In the genomic region with DNA sequence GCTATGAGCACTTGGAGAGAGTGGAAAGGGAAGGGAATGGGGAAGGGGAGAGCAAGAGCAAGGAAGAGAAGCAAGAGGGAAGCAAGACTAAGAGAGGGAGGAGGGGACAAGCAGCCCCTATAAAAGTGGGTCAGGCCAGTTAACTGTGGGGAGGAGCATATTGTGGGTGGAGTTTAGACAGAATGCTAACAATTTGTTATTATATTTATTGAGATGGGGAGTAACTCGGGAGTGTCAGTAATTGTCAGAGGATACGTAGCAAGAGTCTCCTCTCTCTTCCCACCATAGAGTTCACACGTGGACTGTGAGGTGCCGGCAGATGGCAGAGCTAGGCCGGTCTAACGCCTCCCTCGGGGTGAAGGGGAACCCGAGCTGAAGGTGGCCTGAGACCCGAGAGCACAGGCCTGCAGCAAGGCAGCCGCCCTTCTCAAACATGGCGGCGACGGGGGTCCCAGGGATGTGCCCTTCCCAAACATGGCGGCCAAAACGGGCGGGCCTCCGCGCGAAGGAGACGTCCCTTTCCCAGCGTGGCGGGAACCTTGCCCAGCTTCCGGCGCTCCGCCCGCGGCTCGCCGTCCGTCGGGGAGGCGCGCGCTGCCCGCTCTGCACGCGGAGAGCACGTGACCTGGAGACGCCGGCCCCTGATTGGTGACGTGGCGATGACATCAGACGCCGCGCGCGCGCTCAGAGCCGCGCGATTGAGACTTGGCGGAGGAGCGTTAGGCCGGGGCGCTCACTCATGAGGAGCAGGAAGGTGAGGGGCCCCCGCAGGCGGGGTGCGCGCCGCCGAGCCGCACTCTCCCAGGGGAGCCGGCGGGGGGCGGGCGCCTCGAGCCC, we compare ENCODE assay signal across 8 mouse cellular contexts. TPM values are rescaled to one million over a fixed set of nuclear protein-coding genes. Genes with fewer than 3 reads are reported as not detected.
DNase-seq lines count a peak whose midpoint lies in the region; ATAC-seq and TF ChIP-seq lines count a peak whose summit lies in the region.

Gene A430005L14Rik (plus strand): TSS at position 669 of the 837 bp plus-strand sequence.

- peak within 1 kb of the TSS; percentile 77 for H3K4me3 ChIP-seq in forebrain, embryonic 10.5 days
- peak within 1 kb of the TSS; percentile 87 for H3K4me3 ChIP-seq in heart, embryonic 15.5 days
- peak within 1 kb of the TSS; percentile 77 to 90 for H3K4me3 ChIP-seq in liver, embryonic 14.5 days (ENCODE audit: insufficient read depth in 1 of 2, low read depth in 2 of 2, low read length in 2 of 2)
- peak within 1 kb of the TSS; percentile 81 for H3K4me3 ChIP-seq in neural tube, embryonic 11.5 days (ENCODE audit: low read depth, low read length)
- peak within 1 kb of the TSS; percentile 66 for H3K4me3 ChIP-seq in stomach, postnatal 0 days (ENCODE audit: low read depth, low read length)

- no peaks in the 10 kb centered on the region for H3K9me3 ChIP-seq in forebrain, embryonic 10.5 days
- H3K9me3 ChIP-seq in heart, embryonic 15.5 days (replicated peaks), result no peaks in the 10 kb centered on the region
- no peaks in the 10 kb centered on the region for H3K9me3 ChIP-seq in liver, embryonic 14.5 days (ENCODE audit: control insufficient read depth, low read length)
- H3K9me3 ChIP-seq in neural tube, embryonic 11.5 days (ENCODE audit: control insufficient read depth, low read length), result no peaks in the 10 kb centered on the region
- no peaks in the 10 kb centered on the region for H3K9me3 ChIP-seq in stomach, postnatal 0 days (ENCODE audit: control insufficient read depth, low read length)

- TF ChIP-seq EP300 in liver, embryonic 14.5 days (IDR thresholded peaks at IDR 0.05; ENCODE audit: low read depth), result peak; percentile 46
- no peak for TF ChIP-seq EP300 in stomach, postnatal 0 days (optimal IDR thresholded peaks at IDR 0.05)

- H3K27ac ChIP-seq in forebrain, embryonic 10.5 days, result peak within 1 kb of the TSS; percentile 95
- H3K27ac ChIP-seq in heart, embryonic 15.5 days, result peak within 1 kb of the TSS; percentile 94
- H3K27ac ChIP-seq in liver, embryonic 14.5 days, result peak within 1 kb of the TSS; percentile 78
- H3K27ac ChIP-seq in neural tube, embryonic 11.5 days (ENCODE audit: low read depth, low read length), result peak within 1 kb of the TSS; percentile 85
- peak within 1 kb of the TSS; percentile 88 for H3K27ac ChIP-seq in stomach, postnatal 0 days (replicated peaks)

- H3K9ac ChIP-seq in heart, embryonic 15.5 days, result peak within 1 kb of the TSS; percentile 94
- peak within 1 kb of the TSS; percentile 91 for H3K9ac ChIP-seq in liver, embryonic 14.5 days (replicated peaks)
- peak within 1 kb of the TSS; percentile 92 for H3K9ac ChIP-seq in neural tube, embryonic 11.5 days (ENCODE audit: low read length)
- peak within 1 kb of the TSS; percentile 83 for H3K9ac ChIP-seq in stomach, postnatal 0 days (ENCODE audit: low read length)

- H3K4me2 ChIP-seq in heart, embryonic 15.5 days, result peak within 1 kb of the TSS; percentile 89
- H3K4me2 ChIP-seq in liver, embryonic 14.5 days (ENCODE audit: low read depth), result peak within 1 kb of the TSS; percentile 81
- H3K4me2 ChIP-seq in neural tube, embryonic 11.5 days (ENCODE audit: low read depth), result peak within 1 kb of the TSS; percentile 82
- H3K4me2 ChIP-seq in stomach, postnatal 0 days (replicated peaks; ENCODE audit: low read depth), result peak within 1 kb of the TSS; percentile 86

- peak; percentile 27; the same call in 1 of the 2 replicates for TF ChIP-seq CTCF in liver, embryonic 14.5 days (IDR thresholded peaks at IDR 0.05; ENCODE audit: low read depth)
- peak; percentile 51 for TF ChIP-seq CTCF in stomach, postnatal 0 days (IDR thresholded peaks at IDR 0.05; ENCODE audit: low read depth)

- peak; percentile 85 to 87 for DNase-seq in CD8-positive naive resting alpha-beta T cell, adult 2 months (ENCODE audit: low read depth in 2 of 2, low spot score in 2 of 2)
- peak; percentile 87 for DNase-seq in c-Kit-positive CD71-negative TER-119-negative erythroid progenitor cells, embryonic 14.5 days (ENCODE audit: low read depth)
- DNase-seq in forebrain, embryonic 10.5 days (ENCODE audit: extremely low spot score, low spot score), result peak; percentile 96
- peak; percentile 96 to 98 for DNase-seq in kidney, postnatal 25 days
- peak; percentile 92 to 95 (median 93) for DNase-seq in liver, embryonic 14.5 days (ENCODE audit: low read depth in 3 of 3, low spot score in 3 of 3)
- peak; percentile 98 for DNase-seq in neural tube, embryonic 11.5 days (ENCODE audit: low spot score)
- peak; percentile 97 for DNase-seq in stomach, postnatal 0 days (ENCODE audit: low spot score)

- peaks cover 29% of the 10 kb centered on the region for H3K36me3 ChIP-seq in forebrain, embryonic 10.5 days (replicated peaks)
- peaks cover 23% of the 10 kb centered on the region for H3K36me3 ChIP-seq in heart, embryonic 15.5 days
- peaks cover 19% of the 10 kb centered on the region for H3K36me3 ChIP-seq in liver, embryonic 14.5 days (replicated peaks; ENCODE audit: control insufficient read depth, insufficient read depth, low read depth)
- H3K36me3 ChIP-seq in neural tube, embryonic 11.5 days (ENCODE audit: control insufficient read depth, insufficient read depth, low read length), result peaks cover 9% of the 10 kb centered on the region; the same call in 1 of the 2 replicates
- peaks cover 6% of the 10 kb centered on the region; the same call in 1 of the 2 replicates for H3K36me3 ChIP-seq in stomach, postnatal 0 days (ENCODE audit: control insufficient read depth, insufficient read depth, low read length)

- peak; percentile 95 for ATAC-seq in heart, embryonic 15.5 days (replicated peaks; ENCODE audit: insufficient number of reproducible peaks, insufficient read depth, low FRiP score, low read depth)
- ATAC-seq in liver, embryonic 14.5 days (ENCODE audit: insufficient read depth), result peak; percentile 95
- ATAC-seq in neural tube, embryonic 11.5 days (ENCODE audit: insufficient read depth, low FRiP score, low TSS enrichment), result peak; percentile 97
- peak; percentile 93 for ATAC-seq in stomach, postnatal 0 days (ENCODE audit: low FRiP score, low TSS enrichment)

- H3K27me3 ChIP-seq in forebrain, embryonic 10.5 days (ENCODE audit: poor library complexity, severe bottlenecking), result peaks cover 28% of the 10 kb centered on the region
- H3K27me3 ChIP-seq in heart, embryonic 15.5 days, result peaks cover 17% of the 10 kb centered on the region; the same call in 1 of the 2 replicates
- no peaks in the 10 kb centered on the region; the same call in 1 of the 2 replicates for H3K27me3 ChIP-seq in liver, embryonic 14.5 days (ENCODE audit: control insufficient read depth, insufficient read depth, low read length)
- no peaks in the 10 kb centered on the region for H3K27me3 ChIP-seq in neural tube, embryonic 11.5 days (ENCODE audit: control insufficient read depth, insufficient read depth, low read length)
- no peaks in the 10 kb centered on the region for H3K27me3 ChIP-seq in stomach, postnatal 0 days (ENCODE audit: control insufficient read depth, insufficient read depth, low read length)

- 2% methylated on average over 66 of the region's 67 CpGs for WGBS in forebrain, embryonic 10.5 days
- WGBS in heart, embryonic 15.5 days, result 2% methylated on average over 50 of the region's 67 CpGs
- 2% methylated on average over 65 of the region's 67 CpGs for WGBS in liver, embryonic 14.5 days (ENCODE audit: insufficient replicate concordance)
- WGBS in neural tube, embryonic 11.5 days, result 2% methylated on average over 60 of the region's 67 CpGs
- WGBS in stomach, postnatal 0 days, result 2% methylated on average over 53 of the region's 67 CpGs

- peaks cover 29% of the 10 kb centered on the region for H3K4me1 ChIP-seq in forebrain, embryonic 10.5 days
- peaks cover 12% of the 10 kb centered on the region for H3K4me1 ChIP-seq in heart, embryonic 15.5 days (replicated peaks)
- H3K4me1 ChIP-seq in liver, embryonic 14.5 days (replicated peaks; ENCODE audit: control insufficient read depth in 2 of 2, insufficient read depth in 2 of 2, low read length in 1 of 2), result peaks cover 10 to 15% of the 10 kb centered on the region in 2 experiments
- peaks cover 7% of the 10 kb centered on the region; the same call in 1 of the 2 replicates for H3K4me1 ChIP-seq in neural tube, embryonic 11.5 days (ENCODE audit: control insufficient read depth, insufficient read depth, low read length)
- no peaks in the 10 kb centered on the region for H3K4me1 ChIP-seq in stomach, postnatal 0 days (replicated peaks; ENCODE audit: control insufficient read depth, insufficient read depth)

RNA-seq across cellular contexts. Expression of gene A430005L14Rik, which starts in this region (rescaled TPM):
- polyA plus RNA-seq in forebrain, embryonic 10.5 days (2016; fragmentation: Nextera tagmentation; extraction: Ambion mirVana), result 151 TPM in 2 replicates
- polyA plus RNA-seq in heart, embryonic 15.5 days (2015; fragmentation: Nextera tagmentation; extraction: Ambion mirVana), result 42.7 and 46.8 TPM in 2 replicates
- 26.6 and 30.3 TPM in 2 replicates for polyA plus RNA-seq in liver, embryonic 14.5 days (2012; rRNA removed)
- 57.9 and 61.5 TPM in 2 replicates for polyA plus RNA-seq in liver, embryonic 14.5 days (2014; fragmentation: Nextera tagmentation; extraction: Ambion mirVana)
- 100 and 104 TPM in 2 replicates for polyA plus RNA-seq in neural tube, embryonic 11.5 days (2014; fragmentation: Nextera tagmentation; extraction: Ambion mirVana)
- 50.0 and 51.8 TPM in 2 replicates for polyA plus RNA-seq in stomach, postnatal 0 days (2015; fragmentation: Nextera tagmentation; extraction: Ambion mirVana)

Comparison
In these comparisons a context has a peak if more than half of its experiments do, and no peak if none do; other contexts are left out.
1. Peak in every context shown above with its lines: DNase-seq, ATAC-seq, H3K4me3 ChIP-seq and H3K27ac ChIP-seq.